Mouse (Mus musculus) cortical plate, adult 2 months (tissue): ENCODE data around the gene Homez. TPM values are rescaled to one million over a fixed set of nuclear protein-coding genes. Genes with fewer than 3 reads are reported as not detected.

ENCODE experiments used
- H3K27ac ChIP-seq: fragments of 200-500 bp; 2 replicates; pipeline ENCODE4 v1.5.1; 2012; ENCODE audit warnings: low read length, control low read depth, inconsistent platforms; ENCODE audit not compliant: insufficient read depth
- H3K4me1 ChIP-seq: fragments of 200-500 bp; 2 replicates; pipeline ENCODE4 v1.6.1; 2011; ENCODE audit warnings: low read length; ENCODE audit not compliant: control insufficient read depth, insufficient read depth
- H3K4me3 ChIP-seq: fragments of 200-500 bp; 2 replicates; pipeline ENCODE4 v1.5.1; 2011; ENCODE audit warnings: mild to moderate bottlenecking, low read length, control low read depth; ENCODE audit not compliant: insufficient read depth
- CTCF ChIP-seq: fragments of 200-500 bp; IDR thresholded peaks from 2 replicates; pipeline ENCODE4 v1.5.1; 2011; ENCODE audit warnings: mild to moderate bottlenecking, control low read depth, low read length; ENCODE audit not compliant: insufficient read depth; ENCODE audit errors: extremely low read depth
- POLR2A ChIP-seq: fragments of 200-500 bp; IDR thresholded peaks from 2 replicates; pipeline ENCODE4 v1.6.1; 2011; ENCODE audit warnings: mild to moderate bottlenecking, low read length, control low read depth; ENCODE audit not compliant: insufficient read depth; ENCODE audit errors: extremely low read depth
- polyA plus RNA-seq: library from polyadenylated mRNA; depleted of rRNA; stranded (reverse); fragments of >200 nt; gene quantifications from 2 replicates; pipeline ENCODE4 v1.2.3, GENCODE M21; 2012

The Homez gene
- polyA plus RNA-seq, 1 experiment: 9.6 TPM

DNA sequence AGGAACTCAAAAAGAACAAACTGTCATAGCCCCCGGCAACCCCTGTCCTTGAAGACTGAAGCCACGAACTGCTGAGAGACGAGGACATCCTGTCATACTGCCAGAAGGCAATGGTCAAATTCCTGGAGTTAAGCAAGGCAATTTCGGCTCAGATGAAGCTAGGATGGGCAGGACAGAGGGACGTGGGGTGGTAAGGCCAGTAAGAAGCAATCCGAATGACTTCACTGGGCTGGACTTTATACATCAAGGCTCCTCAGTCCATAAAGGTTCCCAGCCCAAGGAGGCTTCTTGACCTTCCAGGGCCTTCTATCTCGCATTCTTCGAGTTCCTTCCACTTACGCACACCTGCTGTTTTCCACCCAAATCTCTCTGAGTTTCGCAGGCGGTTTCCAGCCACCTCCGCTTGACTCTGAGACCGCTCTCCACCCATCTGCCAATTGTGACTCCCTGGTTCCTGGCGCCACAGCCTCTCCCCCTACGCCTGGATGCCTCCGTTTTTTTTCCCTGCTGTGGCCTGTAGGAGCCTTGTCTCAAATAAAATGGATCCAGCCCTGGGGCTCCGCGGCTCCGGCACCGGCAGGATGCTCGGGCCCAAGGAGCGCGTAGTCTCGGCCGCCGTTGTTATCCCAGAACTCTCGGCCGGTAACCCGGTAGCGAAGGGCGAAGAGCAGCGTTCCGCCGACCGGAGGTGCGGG, 5.2 kb upstream of the Homez start:
- Histone ChIP-seq H3K27ac (peak overlapping the region; percentile 91), H3K4me1 (no peaks in the 10 kb centered on the region; the same call in 1 of the 2 replicates), H3K4me3 (peak overlapping the region; percentile 72)
- TF ChIP-seq POLR2A: no peak
- TF ChIP-seq CTCF: no peak

DNA sequence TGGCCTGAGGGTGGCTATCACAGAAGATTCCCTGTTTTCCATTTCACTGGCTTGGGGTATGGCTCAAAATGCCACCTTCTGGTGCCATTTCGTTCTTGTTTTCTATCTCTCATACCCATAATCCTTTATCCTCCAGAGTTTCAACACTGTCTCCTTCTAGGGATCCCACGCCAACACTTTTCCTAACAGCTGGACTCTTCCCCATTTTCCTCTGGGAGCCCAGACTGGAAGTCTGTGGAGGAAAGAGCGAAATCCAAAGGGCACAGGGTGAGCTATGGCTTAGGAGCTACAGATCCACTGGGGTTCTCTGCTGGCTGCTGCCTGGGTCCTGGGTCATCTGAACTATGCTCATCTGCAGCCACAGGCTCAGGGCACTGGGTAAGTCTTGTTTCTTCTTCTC, 3.4 kb upstream of the Homez start:
- Histone ChIP-seq H3K4me1 (no peaks in the 10 kb centered on the region; the same call in 1 of the 2 replicates), H3K4me3 (no peak overlapping the region), H3K27ac (no peak overlapping the region)
- TF ChIP-seq CTCF (no peak), POLR2A (no peak)

DNA sequence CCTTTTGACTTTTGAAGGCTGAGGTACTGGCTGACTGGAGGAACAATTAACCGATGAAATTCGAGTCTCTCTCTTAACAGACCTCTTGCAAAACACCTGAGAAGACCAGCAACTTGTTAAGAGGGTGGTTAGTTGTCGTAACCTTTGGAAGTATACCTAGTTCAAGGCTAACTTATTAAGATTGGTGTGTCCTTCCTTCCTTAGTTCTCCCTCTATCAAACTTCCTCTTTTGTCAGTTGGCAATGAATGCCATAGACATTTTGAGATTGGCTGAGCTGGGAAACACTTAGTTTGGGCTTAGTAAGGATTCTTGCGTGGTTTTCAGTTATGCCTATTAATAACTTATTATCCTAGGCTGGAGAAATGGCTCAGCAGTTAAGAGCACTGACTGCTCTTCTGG, 2.7 kb downstream of the Homez start:
- TF ChIP-seq CTCF: no peak
- TF ChIP-seq POLR2A: no peak
- Histone ChIP-seq H3K27ac (no peak overlapping the region), H3K4me1 (no peaks in the 10 kb centered on the region), H3K4me3 (no peak overlapping the region)

DNA sequence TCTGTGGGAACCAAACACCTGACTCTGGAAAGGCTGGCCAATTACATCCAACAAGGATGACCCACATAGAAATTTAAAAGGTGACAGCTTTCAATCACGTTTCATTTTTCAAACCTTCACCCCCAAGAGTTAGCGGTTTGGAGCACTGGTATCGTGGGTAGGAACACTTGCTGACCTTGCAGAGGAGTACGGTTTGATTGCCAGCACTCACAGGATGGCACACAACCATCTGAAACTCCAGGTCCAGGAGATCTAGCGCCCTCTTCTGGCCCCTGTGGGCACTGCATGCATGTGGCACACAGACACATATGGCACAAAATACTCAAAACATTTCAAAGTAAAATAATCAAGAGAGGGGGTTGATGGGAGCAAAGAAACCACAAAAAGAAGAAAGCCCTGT, 3.8 kb downstream of the Homez start:
- Histone ChIP-seq H3K27ac (no peak overlapping the region), H3K4me3 (no peak overlapping the region), H3K4me1 (no peaks in the 10 kb centered on the region)
- no peak for TF ChIP-seq POLR2A
- 0 out of 2 replicates have a peak, but pooled peaks have one; percentile 19 for TF ChIP-seq CTCF

DNA sequence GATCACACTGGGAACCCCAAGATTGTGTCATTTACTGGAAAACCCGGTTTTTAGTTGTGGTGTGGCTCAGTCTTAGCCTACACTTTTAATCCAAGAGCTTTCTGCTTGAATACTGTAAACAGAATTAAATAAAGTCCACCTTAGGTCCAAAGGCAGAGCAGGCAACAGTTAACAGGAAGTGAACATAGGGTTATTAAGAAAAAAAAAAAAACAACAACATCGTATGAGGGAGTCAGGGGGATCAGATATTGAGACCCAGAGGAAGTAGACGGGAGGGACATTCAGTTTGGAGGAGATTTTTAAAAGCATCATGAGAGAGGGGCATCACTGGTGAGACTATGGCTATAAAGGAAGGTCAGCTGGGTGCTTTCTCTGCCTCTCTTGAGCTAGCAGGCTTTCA, 4.5 kb downstream of the Homez start:
- TF ChIP-seq CTCF (no peak), POLR2A (no peak)
- Histone ChIP-seq H3K27ac (no peak overlapping the region), H3K4me1 (no peaks in the 10 kb centered on the region), H3K4me3 (no peak overlapping the region)

DNA sequence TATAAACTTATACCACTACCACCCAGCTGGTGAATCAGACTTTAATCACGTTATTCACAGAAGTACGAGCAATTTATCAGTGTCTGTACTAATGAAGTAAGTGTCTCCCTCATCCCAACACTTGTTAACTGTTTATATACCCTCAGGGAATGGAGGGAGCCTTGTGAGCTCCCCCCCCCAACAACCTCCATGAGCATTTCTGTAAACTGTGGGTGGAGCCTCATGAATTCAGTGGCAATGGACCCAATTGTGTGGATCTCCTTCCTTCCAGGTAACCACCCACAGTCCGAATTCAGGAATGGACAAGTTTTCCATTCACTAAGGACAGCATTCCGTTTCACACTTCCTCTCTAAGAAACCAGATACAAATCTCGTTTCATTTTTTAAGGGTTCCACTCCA, 5.1 kb downstream of the Homez start:
- H3K27ac ChIP-seq: no peak overlapping the region
- TF ChIP-seq CTCF (no peak), POLR2A (no peak)
- no peak overlapping the region for H3K4me3 ChIP-seq
- no peaks in the 10 kb centered on the region for H3K4me1 ChIP-seq

DNA sequence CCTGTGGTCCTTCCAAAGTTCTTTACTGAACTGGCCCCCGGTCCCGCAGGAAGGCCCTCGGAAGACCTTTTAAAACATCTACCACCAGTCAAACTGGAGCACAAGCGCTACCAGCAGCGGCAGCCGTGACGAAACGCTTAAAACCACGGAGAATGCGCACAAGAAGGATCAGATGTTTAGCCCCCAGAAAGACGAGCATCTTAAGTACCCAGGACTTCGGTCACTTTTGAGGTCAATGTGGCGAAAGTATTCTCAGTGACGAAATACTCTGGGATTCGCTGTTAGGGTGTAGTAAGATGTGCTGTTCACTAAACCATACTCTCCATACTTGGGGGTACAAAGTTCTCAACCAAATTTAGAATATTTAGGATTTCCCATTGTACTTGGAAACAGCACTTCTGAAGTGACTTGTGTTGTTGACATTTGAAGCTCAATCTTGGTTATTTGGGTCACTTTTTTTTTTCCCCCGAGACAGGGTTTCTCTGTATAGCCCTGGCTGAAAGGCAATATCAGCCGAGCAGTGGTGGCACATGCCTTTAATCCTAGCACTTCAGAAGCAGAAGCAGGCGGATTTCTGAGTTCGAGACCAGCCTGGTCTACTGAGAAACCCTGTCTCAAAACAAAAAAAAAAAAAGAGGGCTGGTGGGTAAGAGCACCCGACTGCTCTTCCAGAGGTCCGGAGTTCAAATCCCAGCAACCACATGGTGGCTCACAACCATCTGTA, 6.3 kb downstream of the Homez start:
- Histone ChIP-seq H3K27ac (peak overlapping the region; percentile 66; the same call in 1 of the 2 replicates), H3K4me3 (peak overlapping the region; percentile 85), H3K4me1 (no peaks in the 10 kb centered on the region)
- no peak; the same call in 1 of the 2 replicates for TF ChIP-seq POLR2A
- TF ChIP-seq CTCF: no peak

DNA sequence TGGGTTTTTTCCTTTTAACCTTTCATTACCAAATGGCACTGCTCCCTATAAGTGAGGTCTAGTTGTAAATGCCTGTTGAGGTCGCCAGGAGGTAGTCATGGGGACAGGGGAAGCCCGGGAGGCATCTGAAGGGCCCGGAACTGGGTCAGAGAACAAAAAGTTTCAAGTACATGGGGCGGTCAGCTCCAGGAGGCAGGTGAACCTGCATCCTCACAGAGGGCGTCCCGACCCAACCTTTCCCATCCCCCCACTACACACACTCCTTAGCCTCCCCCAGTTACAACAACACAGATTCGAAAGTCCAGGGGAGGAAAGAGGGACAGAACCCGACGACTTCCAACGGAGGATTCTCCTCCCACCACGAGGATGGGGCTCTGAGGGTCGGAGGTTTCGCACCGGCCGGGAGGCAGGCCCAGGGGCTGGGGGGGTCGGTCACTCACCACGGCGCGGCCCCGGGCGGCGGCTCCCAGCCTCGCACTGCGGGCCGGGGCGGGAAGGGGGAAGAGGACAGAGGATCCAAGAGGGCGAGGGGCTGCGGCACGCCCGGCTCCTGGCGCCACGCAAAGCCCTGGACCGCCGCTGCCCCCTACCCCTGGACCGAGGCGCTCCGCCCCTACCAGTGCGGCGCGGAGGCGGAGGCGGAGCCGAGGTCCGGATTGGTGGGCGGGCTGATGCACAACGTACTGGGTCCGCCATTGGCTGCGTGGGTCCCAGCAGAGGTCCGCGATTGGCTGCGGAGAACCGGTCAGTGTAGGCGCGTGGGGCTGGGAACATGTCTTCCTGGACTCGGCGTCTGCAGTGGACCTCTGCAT, 7.1 kb downstream of the Homez start:
- Histone ChIP-seq H3K4me3 (peak overlapping the region; percentile 85), H3K27ac (peak overlapping the region; percentile 66; the same call in 1 of the 2 replicates), H3K4me1 (no peaks in the 10 kb centered on the region)
- TF ChIP-seq CTCF: no peak
- peak; percentile 84; the same call in 1 of the 2 replicates for TF ChIP-seq POLR2A

DNA sequence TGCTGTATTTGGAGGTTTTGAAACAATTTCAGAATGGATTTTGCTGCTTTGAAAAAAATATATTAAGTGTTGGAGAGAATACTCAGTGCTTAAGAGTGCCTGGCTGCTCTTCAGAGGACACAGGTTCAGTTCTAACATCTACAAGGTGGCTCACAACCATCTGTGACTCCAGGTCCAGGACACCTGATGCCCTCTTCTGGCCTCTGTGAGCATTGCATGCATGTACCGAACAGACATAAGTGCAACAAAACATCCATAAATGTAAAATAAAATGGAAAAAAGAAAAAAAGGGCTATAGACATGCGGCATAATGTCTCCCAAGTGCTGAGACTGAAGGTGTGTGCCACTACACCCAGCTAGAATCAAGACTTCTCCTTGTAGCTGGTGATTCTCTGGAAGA, 10.2 kb downstream of the Homez start:
- Histone ChIP-seq H3K4me1 (peaks cover 2% of the 10 kb centered on the region; the same call in 1 of the 2 replicates), H3K4me3 (no peak overlapping the region), H3K27ac (no peak overlapping the region)
- peak; percentile 68 for TF ChIP-seq CTCF
- no peak for TF ChIP-seq POLR2A
